Mouse (Mus musculus): ENCODE measurements around the gene Cd70. TPM values are rescaled to one million over a fixed set of nuclear protein-coding genes. Genes with fewer than 3 reads are reported as not detected.
A peak's percentile ranks its signal among the peaks of the same experiment; 100 is the strongest.
"Not testable (repeated sequence)": the region's sequence is repeated elsewhere in the genome, so short reads cannot be mapped to it uniquely, and the experiment has no call there.

Cd70 gene
- total RNA-seq, 2 experiments from 2014 or later = not detected

DNA sequence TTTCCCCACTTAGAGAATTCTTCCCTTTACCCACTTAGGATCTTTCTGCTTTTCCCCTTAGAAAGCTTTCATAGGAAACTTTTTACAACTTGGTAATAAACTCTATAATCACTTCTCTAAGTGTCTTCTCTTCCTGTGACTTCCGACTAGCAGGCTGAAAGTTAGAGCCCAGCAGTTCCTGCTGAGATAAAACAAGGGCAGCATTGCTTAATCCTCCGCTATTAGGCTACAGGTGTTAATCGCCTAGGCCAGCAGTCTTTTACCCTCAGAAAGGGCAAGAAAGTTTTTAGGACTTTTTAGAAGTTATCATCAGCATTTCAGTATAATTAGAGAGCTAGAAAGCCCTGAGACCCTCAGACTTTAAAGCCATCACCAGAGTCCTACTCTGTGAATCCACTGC, 15.6 kb downstream of the Cd70 start:
- not testable (repeated sequence) for DNase-seq

DNA sequence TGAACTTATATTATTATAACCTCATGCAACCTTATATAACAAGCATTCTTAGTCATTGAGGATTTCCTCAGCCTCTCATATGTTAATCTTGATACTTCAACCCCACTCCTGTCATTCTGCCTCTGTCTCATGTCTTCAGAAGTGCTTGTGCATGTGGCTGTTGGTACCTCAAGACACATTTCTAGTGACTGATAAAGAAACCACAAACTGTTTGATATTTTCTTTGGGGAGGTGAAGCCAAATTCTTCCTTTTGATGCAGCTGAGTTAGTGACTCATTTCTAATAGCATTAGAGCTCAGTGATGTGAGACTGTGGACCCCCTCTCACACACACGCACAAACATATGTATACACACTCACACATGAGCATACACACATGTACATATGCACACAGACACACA, 17.8 kb downstream of the Cd70 start:
- no peak for DNase-seq

- no peak for DNase-seq
These were observed 23.5 kb downstream of the Cd70 start for GRCm38 (mm10) chr17:57125853-57126622.

GRCm38 (mm10) chr17:57124792-57125191, 24.8 kb downstream of the Cd70 start:
- DNase-seq = no peak

GRCm38 (mm10) chr17:57123192-57124118, 26.1 kb downstream of the Cd70 start:
- no peak for DNase-seq

GRCm38 (mm10) chr17:57121856-57122255, 27.7 kb downstream of the Cd70 start:
- no peak for DNase-seq

GRCm38 (mm10) chr17:57118524-57119349, 30.8 kb downstream of the Cd70 start:
- DNase-seq = peak; percentile 44

- no peak for DNase-seq
These were observed 32.8 kb downstream of the Cd70 start for GRCm38 (mm10) chr17:57116801-57117200.

DNA sequence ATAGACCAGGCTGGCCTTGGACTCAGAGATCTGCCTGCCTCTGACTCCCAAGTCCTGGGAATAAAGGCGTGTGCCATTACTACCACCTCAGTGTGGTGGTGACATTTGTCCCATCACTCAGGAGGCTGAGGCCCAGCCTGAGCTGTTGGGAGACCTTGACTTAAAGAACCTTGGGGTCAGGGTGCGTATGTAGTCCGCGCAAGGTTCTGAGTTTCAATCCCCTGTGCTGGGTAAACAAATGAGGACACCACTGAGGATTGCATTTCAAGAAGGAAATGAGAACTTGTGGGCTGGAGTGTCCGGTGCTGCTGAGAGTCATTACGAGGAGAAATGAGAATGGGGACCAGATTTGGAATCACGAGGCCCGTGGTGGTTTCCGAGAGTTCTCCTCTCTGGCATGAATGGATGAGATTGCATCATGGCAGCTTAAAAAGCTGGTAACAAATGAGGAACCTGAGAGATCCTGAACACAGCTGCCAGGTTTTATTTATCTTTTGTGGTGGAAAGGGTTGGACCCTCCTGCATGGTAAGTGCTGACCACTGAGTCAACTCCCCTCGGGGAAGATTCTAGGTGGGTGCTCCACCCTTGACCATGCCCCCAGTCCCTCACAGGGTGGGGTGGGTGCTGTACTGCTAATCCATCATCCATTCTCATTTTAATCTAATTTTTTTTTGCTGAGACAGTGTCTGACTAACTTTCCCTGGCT, 36.7 kb downstream of the Cd70 start:
- no peak for DNase-seq

- DNase-seq = no peak
These were observed 39.6 kb downstream of the Cd70 start for GRCm38 (mm10) chr17:57110005-57110404.

GRCm38 (mm10) chr17:57108666-57109171, 40.9 kb downstream of the Cd70 start:
- DNase-seq = no peak

DNA sequence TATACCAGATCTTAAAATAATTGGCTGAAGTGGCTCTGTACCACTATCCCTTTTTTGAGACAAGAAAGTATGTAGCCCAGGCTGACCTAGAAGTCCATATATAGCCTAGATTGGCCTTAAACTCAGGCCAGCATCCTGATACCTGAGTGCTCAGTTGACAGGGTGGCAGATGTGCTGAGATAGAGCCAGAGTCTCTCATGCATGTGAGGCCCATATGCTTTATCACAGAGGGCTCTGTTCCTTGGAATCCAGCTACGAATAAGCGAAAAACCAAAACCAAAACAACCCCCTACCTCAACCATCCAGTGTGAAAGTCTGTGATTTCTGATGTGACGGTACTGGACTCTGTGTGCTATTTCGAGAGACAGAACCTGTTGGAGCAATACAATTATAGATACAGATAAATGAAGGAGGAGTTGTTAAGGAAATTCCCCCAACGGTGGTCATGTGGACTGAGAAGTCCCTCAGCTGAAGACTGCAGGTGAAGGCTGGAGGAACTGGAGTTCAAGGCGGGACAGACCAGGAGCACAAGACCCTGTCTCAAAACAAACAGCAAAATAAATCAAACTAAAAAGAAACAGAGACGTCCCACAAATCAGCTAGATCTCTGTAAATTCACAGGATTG, 41.4 kb downstream of the Cd70 start:
- no peak for DNase-seq

DNA sequence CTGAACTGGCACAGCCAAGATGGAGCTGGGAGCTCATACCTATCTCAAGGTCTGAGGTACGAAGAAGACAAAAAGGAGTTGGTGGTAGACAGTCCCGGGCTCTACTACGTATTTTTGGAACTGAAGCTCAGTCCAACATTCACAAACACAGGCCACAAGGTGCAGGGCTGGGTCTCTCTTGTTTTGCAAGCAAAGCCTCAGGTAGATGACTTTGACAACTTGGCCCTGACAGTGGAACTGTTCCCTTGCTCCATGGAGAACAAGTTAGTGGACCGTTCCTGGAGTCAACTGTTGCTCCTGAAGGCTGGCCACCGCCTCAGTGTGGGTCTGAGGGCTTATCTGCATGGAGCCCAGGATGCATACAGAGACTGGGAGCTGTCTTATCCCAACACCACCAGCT, 42.5 kb downstream of the Cd70 start:
- no peak for DNase-seq

GRCm38 (mm10) chr17:57106035-57106368, 43.6 kb downstream of the Cd70 start:
- DNase-seq = no peak

DNA sequence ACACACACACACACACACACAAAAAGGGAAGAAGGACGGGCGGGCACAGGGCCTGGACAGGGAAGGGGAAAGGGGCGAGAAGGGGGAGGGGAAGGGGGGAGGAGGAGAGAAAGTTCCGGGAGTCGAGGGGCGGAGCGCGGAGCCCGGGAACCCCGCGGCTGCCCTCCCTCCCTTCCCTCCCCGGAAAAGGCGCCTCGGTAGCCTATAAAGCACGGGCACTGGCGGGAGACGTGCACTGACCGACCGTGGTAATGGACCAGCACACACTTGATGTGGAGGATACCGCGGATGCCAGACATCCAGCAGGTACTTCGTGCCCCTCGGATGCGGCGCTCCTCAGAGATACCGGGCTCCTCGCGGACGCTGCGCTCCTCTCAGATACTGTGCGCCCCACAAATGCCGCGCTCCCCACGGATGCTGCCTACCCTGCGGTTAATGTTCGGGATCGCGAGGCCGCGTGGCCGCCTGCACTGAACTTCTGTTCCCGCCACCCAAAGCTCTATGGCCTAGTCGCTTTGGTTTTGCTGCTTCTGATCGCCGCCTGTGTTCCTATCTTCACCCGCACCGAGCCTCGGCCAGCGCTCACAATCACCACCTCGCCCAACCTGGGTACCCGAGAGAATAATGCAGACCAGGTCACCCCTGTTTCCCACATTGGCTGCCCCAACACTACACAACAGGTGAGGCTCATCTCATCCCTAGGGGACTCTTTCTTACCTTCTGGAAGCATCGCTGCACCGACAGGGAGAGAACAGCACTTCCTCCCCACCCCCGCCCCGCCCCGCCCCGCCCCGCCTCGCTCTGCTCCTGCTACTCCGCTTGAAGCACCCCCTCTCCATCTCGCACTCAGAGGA, 44.2 kb downstream of the Cd70 start, which contains the start of gene Tnfsf9:
Tnfsf9 (plus strand) TSS at position 145 of the 854 bp plus-strand sequence.
- peak; percentile 31 for DNase-seq

- no peak for DNase-seq
These were observed 45.1 kb downstream of the Cd70 start for GRCm38 (mm10) chr17:57104496-57104895.

DNA sequence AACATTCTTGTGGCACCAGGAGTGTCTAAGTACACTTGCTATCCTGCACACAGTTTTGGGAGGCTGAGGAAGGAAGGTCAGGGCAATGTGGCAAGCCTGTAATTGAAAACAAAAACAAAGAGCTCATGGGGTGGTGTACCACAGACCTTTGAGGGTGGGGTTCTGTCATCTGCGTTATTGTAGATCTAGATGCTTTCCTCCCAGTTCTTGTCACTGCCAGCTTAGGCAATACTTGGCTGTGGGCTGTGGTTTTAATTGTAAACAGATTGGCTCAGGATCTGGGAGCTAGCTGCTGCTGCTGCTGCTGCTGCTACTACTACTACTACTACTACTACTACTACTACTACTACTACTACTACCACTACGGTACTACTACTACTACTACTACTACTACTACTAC, 47.3 kb downstream of the Cd70 start:
- DNase-seq = no peak

DNA sequence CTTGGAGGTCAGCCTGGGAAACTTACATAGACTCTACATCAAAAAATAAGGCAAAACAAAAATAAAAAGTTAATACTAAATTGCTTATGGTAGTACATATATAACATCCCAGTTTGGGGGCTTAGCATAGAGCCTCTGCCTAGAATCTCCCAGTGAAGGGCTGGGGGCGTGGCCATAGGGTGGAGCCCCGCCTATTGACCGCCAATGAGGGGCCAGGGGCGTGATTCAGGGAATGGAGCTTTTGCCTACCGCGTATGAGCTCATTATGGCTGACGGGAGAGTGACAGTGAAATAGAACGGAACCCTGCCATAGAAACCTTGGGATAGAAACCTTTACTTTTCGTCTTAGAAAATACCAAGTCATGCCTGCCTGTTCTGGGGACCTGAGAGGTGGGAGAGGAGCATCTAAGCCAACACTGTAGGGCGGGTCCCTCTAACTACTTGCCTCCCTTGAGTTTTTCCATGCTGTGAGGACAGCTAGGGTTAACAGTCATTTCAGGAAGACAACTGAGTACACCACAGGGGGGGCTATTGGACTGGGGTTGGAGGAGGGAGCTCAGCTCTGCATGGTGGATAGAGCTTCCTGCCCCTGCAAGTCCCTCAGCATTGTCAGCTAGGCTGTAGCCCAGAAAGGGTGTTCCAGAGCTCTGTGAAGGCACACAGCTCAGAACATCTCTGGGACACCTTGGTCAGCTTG, 49.8 kb downstream of the Cd70 start:
- DNase-seq = peak; percentile 31

GRCm38 (mm10) chr17:57098321-57098720, 51.3 kb downstream of the Cd70 start:
- no peak for DNase-seq

GRCm38 (mm10) chr17:57096623-57096920, 53.0 kb downstream of the Cd70 start:
- DNase-seq = peak; percentile 89
